Mouse (Mus musculus) forebrain, embryonic 11.5 days (tissue): Measurements from ENCODE around the gene Pacsin2. TPM values are rescaled to one million over a fixed set of nuclear protein-coding genes. Genes with fewer than 3 reads are reported as not detected.

Experiments
- ATAC-seq: fragments of 200-750 bp; cut with Nextera tagmentation; replicated peaks from 2 replicates; pipeline ENCODE4 v1.8.0; 2017; ENCODE audit warnings: moderate TSS enrichment; ENCODE audit not compliant: low FRiP score
- DNase-seq: peaks from one replicate; pipeline ENCODE4 v3.0.0-alpha.2; 2017; ENCODE audit warnings: low spot score
- H3K27ac ChIP-seq: fragments of 300-500 bp; sonication (generic); 2 replicates; pipeline ENCODE4 v1.5.1; 2014; ENCODE audit warnings: low read depth, low read length
- H3K27me3 ChIP-seq: fragments of 300-500 bp; sonication (generic); 2 replicates; pipeline ENCODE4 v1.6.1; 2014; ENCODE audit warnings: mild to moderate bottlenecking, low read length, mixed read lengths; ENCODE audit not compliant: control insufficient read depth, insufficient read depth
- H3K36me3 ChIP-seq: fragments of 300-500 bp; sonication (generic); 2 replicates; pipeline ENCODE4 v1.6.1; 2014; ENCODE audit warnings: mild to moderate bottlenecking, low read length, moderate library complexity, mixed read lengths; ENCODE audit not compliant: control insufficient read depth, insufficient read depth
- H3K4me1 ChIP-seq: fragments of 300-500 bp; sonication (generic); replicated peaks from 2 replicates; pipeline ENCODE4 v1.6.1; 2014; ENCODE audit warnings: low read length, mixed read lengths; ENCODE audit not compliant: control insufficient read depth, insufficient read depth
- H3K4me2 ChIP-seq: fragments of 300-500 bp; sonication (generic); 2 replicates; pipeline ENCODE4 v1.6.1; 2014; ENCODE audit warnings: low read depth, mild to moderate bottlenecking, low read length, moderate library complexity, mixed read lengths; ENCODE audit not compliant: severe bottlenecking
- H3K4me3 ChIP-seq: fragments of 300-500 bp; sonication (generic); 2 replicates; pipeline ENCODE4 v1.5.1; 2014; ENCODE audit warnings: low read depth, low read length
- H3K9ac ChIP-seq: fragments of 300-500 bp; sonication (generic); 2 replicates; pipeline ENCODE4 v1.6.1; 2014; ENCODE audit warnings: low read length
- H3K9me3 ChIP-seq: fragments of 300-500 bp; sonication (generic); 2 replicates; pipeline ENCODE4 v1.6.1; 2016; ENCODE audit warnings: low read length, mixed read lengths; ENCODE audit not compliant: control insufficient read depth
- WGBS: fragments of 180-500 bp; shearing (Covaris S2); extraction: QIAGEN DNeasy Blood & Tissue Kit; methylation state at CpG from one replicate; pipeline ENCODE4 v1.1.7; 2014; 5-methylcytosine and 5-hydroxymethylcytosine counted together
- polyA plus RNA-seq: library from polyadenylated mRNA; unstranded; fragments of >200 nt; fragmentation: Nextera tagmentation; extraction: Ambion mirVana; gene quantifications from 2 replicates; pipeline ENCODE4 v1.2.1, GENCODE M21; 2014

Pacsin2 gene
- polyA plus RNA-seq, 1 experiment from 2014 or later, result 50.5 TPM

GRCm38 (mm10) chr15:83360140-83360539, 104.3 kb downstream of the Pacsin2 start:
- DNase-seq (no peak), ATAC-seq (no peak)
- Histone ChIP-seq H3K27ac (no peak overlapping the region), H3K9ac (no peak overlapping the region), H3K4me2 (no peak overlapping the region), H3K4me1 (no peaks in the 10 kb centered on the region), H3K27me3 (no peaks in the 10 kb centered on the region), H3K4me3 (no peak overlapping the region), H3K9me3 (no peaks in the 10 kb centered on the region), H3K36me3 (no peaks in the 10 kb centered on the region)
- WGBS, result 85% methylated on average over 3 of the region's 3 CpGs

DNA sequence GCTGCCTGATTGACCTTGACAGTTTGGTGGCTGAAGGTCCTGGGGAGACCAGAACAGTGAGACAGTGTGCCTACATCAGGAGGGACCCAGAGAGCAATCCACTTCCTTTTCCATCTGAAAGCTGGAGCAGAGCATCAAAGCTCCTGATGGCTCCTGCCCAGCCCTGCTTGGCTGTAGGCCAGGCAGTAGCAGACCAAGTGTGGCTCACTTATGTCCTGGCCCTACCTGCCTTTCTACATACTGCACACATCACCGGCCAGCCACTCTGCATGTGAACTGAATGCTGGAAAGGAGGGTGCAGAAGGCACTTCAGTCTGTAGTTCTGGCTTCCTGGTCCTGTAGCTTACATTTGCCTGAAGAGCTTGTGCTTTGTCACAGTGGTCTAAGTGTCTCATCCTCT, 105.9 kb downstream of the Pacsin2 start:
- no peak overlapping the region for H3K4me2 ChIP-seq
- no peak for ATAC-seq
- DNase-seq, result no peak
- no peaks in the 10 kb centered on the region for H3K36me3 ChIP-seq
- no peak overlapping the region for H3K27ac ChIP-seq
- no peaks in the 10 kb centered on the region for H3K27me3 ChIP-seq
- no peak overlapping the region for H3K9ac ChIP-seq
- H3K4me3 ChIP-seq, result no peak overlapping the region
- 92% methylated on average over 1 of the region's 1 CpGs for WGBS
- H3K4me1 ChIP-seq, result no peaks in the 10 kb centered on the region
- no peaks in the 10 kb centered on the region for H3K9me3 ChIP-seq

- ATAC-seq (no peak), DNase-seq (no peak)
- H3K27ac ChIP-seq, result no peak overlapping the region
- H3K4me3 ChIP-seq, result no peak overlapping the region
- no peak overlapping the region; the same call in 1 of the 2 replicates for H3K9ac ChIP-seq
- no peaks in the 10 kb centered on the region for H3K27me3 ChIP-seq
- H3K4me1 ChIP-seq, result no peaks in the 10 kb centered on the region
- 86% methylated on average over 4 of the region's 4 CpGs for WGBS
- no peaks in the 10 kb centered on the region for H3K36me3 ChIP-seq
- H3K9me3 ChIP-seq, result no peaks in the 10 kb centered on the region
- no peak overlapping the region for H3K4me2 ChIP-seq
Observed at GRCm38 (mm10) chr15:83351546-83351945, 112.9 kb downstream of the Pacsin2 start.

GRCm38 (mm10) chr15:83350859-83351258, 113.5 kb downstream of the Pacsin2 start:
- ATAC-seq (no peak), DNase-seq (no peak)
- no peaks in the 10 kb centered on the region for H3K9me3 ChIP-seq
- no peak overlapping the region; the same call in 1 of the 2 replicates for H3K9ac ChIP-seq
- 64% methylated on average over 2 of the region's 2 CpGs for WGBS
- H3K4me1 ChIP-seq, result no peaks in the 10 kb centered on the region
- H3K4me3 ChIP-seq, result no peak overlapping the region
- no peaks in the 10 kb centered on the region for H3K36me3 ChIP-seq
- peak overlapping the region; percentile 85; the same call in 1 of the 2 replicates for H3K4me2 ChIP-seq
- no peaks in the 10 kb centered on the region for H3K27me3 ChIP-seq
- no peak overlapping the region for H3K27ac ChIP-seq

DNA sequence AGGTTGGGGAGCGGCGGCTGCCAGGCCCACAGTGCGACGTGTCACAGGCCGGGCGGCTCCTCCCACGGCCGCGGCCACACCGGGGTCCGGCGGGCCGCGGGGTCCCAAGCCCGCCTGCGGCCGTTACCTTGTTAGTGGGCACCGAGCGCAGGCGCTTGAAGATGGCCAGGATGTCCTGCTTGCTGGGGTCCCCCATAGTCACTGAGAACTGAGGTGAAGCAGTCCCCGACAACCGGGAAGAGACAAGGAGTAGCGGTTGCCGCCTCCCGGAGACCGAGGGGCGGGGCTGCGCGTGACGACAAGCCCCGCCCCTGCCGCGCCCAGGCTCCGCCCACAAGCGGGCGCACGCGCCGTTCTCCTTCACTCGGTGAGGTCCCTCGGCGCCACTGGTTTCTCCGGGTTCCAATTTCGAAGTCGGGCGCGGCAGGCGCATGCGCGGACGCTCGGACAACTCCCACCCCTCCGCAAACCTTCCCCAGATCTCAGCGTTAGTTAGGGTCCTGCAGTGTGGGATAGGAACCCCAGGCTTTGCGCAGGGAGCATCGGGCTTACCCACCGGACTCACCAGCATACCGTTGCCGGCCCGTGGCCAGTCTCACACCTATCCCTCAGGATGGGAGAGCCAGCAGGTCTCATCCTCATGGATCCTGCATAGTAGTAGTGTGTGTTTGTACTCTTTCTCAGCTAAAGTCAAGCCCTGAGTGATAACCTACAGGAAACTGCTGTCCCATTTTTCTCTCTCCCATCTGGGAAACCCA, 114.3 kb downstream of the Pacsin2 start, which contains the start of gene Arfgap3:
Gene Arfgap3, minus strand, starts transcription at position 294 of the 758 bp plus-strand sequence.
- no peaks in the 10 kb centered on the region for H3K36me3 ChIP-seq
- peak; percentile 92 for ATAC-seq
- peak within 1 kb of the TSS; percentile 73 for H3K9ac ChIP-seq
- H3K27me3 ChIP-seq, result no peaks in the 10 kb centered on the region
- peak within 1 kb of the TSS; percentile 85 for H3K4me2 ChIP-seq
- peak; percentile 99 for DNase-seq
- no peak within 1 kb of the TSS for H3K27ac ChIP-seq
- no peaks in the 10 kb centered on the region for H3K4me1 ChIP-seq
- H3K9me3 ChIP-seq, result no peaks in the 10 kb centered on the region
- H3K4me3 ChIP-seq, result peak within 1 kb of the TSS; percentile 77
- WGBS, result under 1% methylated on average over 60 of the region's 60 CpGs

GRCm38 (mm10) chr15:83349225-83349953, 115.0 kb downstream of the Pacsin2 start:
- 16% methylated on average over 8 of the region's 8 CpGs for WGBS
- no peaks in the 10 kb centered on the region for H3K36me3 ChIP-seq
- H3K9me3 ChIP-seq, result no peaks in the 10 kb centered on the region
- H3K9ac ChIP-seq, result peak overlapping the region; percentile 73
- H3K4me1 ChIP-seq, result no peaks in the 10 kb centered on the region
- H3K27me3 ChIP-seq, result no peaks in the 10 kb centered on the region
- H3K4me3 ChIP-seq, result peak overlapping the region; percentile 77
- H3K27ac ChIP-seq, result no peak overlapping the region
- ATAC-seq (peak; percentile 32), DNase-seq (no peak)
- peak overlapping the region; percentile 85 for H3K4me2 ChIP-seq

GRCm38 (mm10) chr15:83348747-83349146, 115.7 kb downstream of the Pacsin2 start:
- H3K27me3 ChIP-seq, result no peaks in the 10 kb centered on the region
- no peaks in the 10 kb centered on the region for H3K9me3 ChIP-seq
- H3K9ac ChIP-seq, result no peak overlapping the region
- no peaks in the 10 kb centered on the region for H3K36me3 ChIP-seq
- H3K27ac ChIP-seq, result no peak overlapping the region
- DNase-seq, result no peak
- no peak overlapping the region for H3K4me3 ChIP-seq
- H3K4me1 ChIP-seq, result no peaks in the 10 kb centered on the region
- ATAC-seq, result no peak
- no peak overlapping the region for H3K4me2 ChIP-seq
- WGBS, result 86% methylated on average over 4 of the region's 4 CpGs

DNA sequence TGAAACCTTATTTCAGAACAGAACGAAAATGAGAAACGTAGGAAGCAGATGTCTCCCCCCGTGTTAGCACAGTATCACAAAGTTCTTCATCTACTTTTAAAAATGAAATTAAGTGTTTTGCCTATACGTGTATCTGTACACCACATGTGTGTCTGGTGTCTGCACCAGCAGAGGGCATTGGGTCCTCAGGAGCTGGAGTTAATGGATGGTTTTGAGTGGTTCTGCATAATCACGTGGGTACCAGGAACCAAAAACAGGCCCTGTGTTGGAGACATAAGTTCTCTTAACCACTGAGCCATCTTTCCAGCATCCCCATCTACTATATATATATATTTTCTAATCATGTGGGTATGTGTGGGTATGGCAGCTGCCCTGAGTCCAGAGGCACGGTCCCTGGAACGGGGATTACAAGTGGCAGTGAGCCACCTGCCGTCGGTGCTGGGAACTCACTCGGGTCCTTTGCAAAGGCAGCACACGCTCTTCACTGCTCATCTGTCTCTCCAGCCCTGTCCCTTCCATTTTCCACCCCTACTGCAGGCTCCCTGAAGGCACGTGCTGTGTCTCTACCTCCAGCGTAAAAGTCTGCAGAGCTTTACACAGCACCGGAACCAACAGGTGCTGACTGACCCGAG, 118.4 kb downstream of the Pacsin2 start:
- no peaks in the 10 kb centered on the region; the same call in 1 of the 2 replicates for H3K36me3 ChIP-seq
- no peak overlapping the region for H3K9ac ChIP-seq
- no peak overlapping the region for H3K4me2 ChIP-seq
- no peaks in the 10 kb centered on the region for H3K4me1 ChIP-seq
- no peak overlapping the region for H3K27ac ChIP-seq
- 92% methylated on average over 15 of the region's 15 CpGs for WGBS
- H3K9me3 ChIP-seq, result no peaks in the 10 kb centered on the region
- no peak for ATAC-seq
- H3K27me3 ChIP-seq, result no peaks in the 10 kb centered on the region
- no peak for DNase-seq
- no peak overlapping the region for H3K4me3 ChIP-seq
